Mouse (Mus musculus): ENCODE measurements around the gene Fxn. TPM values are rescaled to one million over a fixed set of nuclear protein-coding genes. Genes with fewer than 3 reads are reported as not detected.

The Fxn gene
- polyA plus RNA-seq, 1 experiment from 2014 or later, result 64.6 TPM

GRCm38 (mm10) chr19:24212552-24213249 is 67.7 kb downstream of the Fxn start:
- Histone ChIP-seq H3K36me3 (no peaks in the 10 kb centered on the region), H3K4me3 (no peak overlapping the region), H3K27me3 (no peaks in the 10 kb centered on the region), H3K27ac (peak overlapping the region; percentile 77), H3K9ac (no peak overlapping the region), H3K4me2 (peak overlapping the region; percentile 16; the same call in 1 of the 2 replicates), H3K9me3 (replicated peaks) (no peaks in the 10 kb centered on the region), H3K4me1 (replicated peaks) (peaks cover 40% of the 10 kb centered on the region)
- peak; percentile 73 for ATAC-seq (replicated peaks; ENCODE audit: insufficient number of reproducible peaks, insufficient read depth, low FRiP score, low read depth)
- WGBS, result 35% methylated on average over 12 of the region's 12 CpGs

Other genes with a start within 250 kb of the Fxn start
- gene Fam189a2, start 249.6 kb downstream of the Fxn start, polyA plus RNA-seq (2015; fragmentation: Nextera tagmentation; extraction: Ambion mirVana), result 5.6 and 5.9 TPM in 2 replicates
- 21.9 and 24.4 TPM in 2 replicates for gene Tjp2, start 55.6 kb downstream of the Fxn start, polyA plus RNA-seq (2015; fragmentation: Nextera tagmentation; extraction: Ambion mirVana)
- 43.2 and 45.5 TPM in 2 replicates for gene Fam122a, start 196.8 kb upstream of the Fxn start, polyA plus RNA-seq (2015; fragmentation: Nextera tagmentation; extraction: Ambion mirVana)

Measured in heart, embryonic 15.5 days (tissue).